Mouse (Mus musculus): ENCODE measurements around the gene 4930447F04Rik. TPM values are rescaled to one million over a fixed set of nuclear protein-coding genes. Genes with fewer than 3 reads are reported as not detected.

The 4930447F04Rik gene
- not detected in 2 replicates for polyA plus RNA-seq (2015; fragmentation: Nextera tagmentation; extraction: Ambion mirVana)

GRCm38 (mm10) chrX:66304124-66304523, at the start of gene 4930447F04Rik:
4930447F04Rik (minus strand) TSS chrX:66304224.
- H3K4me1 ChIP-seq, result no peaks in the 10 kb centered on the region
- no peak for ATAC-seq (ENCODE audit: insufficient number of reproducible peaks, insufficient read depth, low FRiP score, low TSS enrichment, low read depth)
- H3K27me3 ChIP-seq, result no peaks in the 10 kb centered on the region
- no peak within 1 kb of the TSS for H3K4me2 ChIP-seq
- WGBS, result 79% methylated on average over 1 of the region's 1 CpGs
- H3K36me3 ChIP-seq, result no peaks in the 10 kb centered on the region
- no peak within 1 kb of the TSS for H3K9ac ChIP-seq
- H3K9me3 ChIP-seq, result no peaks in the 10 kb centered on the region
- no peak within 1 kb of the TSS for H3K4me3 ChIP-seq
- H3K27ac ChIP-seq, result no peak within 1 kb of the TSS
